Mouse (Mus musculus): ENCODE data around the gene Lpin1.
A peak's percentile ranks its signal among the peaks of the same experiment; 100 is the strongest.

The Lpin1 gene

GRCm38 (mm10) chr12:16618512-16619274 lies 7.9 kb upstream of the Lpin1 start:
- DNase-seq: peak; percentile 39

DNA sequence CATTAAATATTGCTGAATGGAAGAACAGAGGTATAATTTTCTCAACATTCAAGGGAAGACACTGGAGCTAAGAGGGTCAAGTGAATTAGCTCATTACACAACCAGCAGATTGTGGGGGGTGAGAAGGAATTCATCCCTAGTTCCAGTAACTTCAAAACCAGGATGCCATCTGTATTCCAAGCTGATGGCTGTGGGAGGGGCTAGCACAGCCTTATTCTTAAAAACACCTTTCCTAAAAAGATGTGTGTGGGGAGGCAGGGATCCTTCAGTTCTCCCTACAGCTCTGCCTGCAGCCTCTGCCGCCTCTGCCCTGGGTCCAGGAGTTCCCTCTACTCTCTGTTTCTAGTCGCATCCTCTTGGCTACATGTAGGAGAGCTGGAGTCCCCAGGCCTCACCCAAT lies 5.0 kb upstream of the Lpin1 start:
- DNase-seq: no peak

DNA sequence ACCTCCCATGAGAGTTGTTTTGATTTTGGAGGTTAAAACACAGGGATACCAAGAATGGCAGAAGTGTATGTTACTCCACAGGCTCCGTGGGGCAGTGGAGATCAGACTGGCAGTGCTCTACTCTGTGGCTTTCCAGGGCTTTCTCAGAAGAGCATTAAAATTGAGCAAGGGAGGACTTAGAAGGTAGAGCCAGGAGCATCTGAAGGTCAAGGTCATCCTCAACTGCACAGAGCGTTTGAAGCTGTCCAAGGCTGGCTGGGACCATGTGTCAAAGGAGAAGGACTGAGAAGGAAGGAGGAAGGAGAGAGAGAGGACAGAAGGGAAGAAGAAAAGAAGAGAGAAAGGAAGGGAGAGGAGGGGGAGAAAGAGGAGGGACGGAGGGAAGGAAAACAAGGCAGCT lies 3.8 kb upstream of the Lpin1 start:
- no peak for DNase-seq

- peak; percentile 54 for DNase-seq
These were observed 5.1 kb downstream of the Lpin1 start for GRCm38 (mm10) chr12:16605624-16606023.

DNA sequence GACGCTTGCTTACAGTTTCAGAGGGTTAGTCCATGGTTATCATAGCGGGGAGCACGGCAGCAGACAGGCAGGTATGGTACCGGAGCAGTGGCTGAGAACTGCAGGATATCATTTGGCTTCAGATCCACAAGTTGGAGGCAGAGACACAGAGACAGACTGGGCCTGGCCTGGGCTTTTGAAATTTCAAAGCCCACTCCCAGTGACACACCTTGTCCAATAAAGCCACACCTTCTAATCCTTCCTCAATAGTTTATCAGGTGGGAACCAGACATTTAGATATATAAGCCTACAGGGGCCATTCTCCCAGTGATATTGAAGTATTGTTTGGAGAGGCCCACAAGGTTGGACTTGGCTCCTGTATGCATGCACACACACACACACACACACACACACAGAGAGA lies 8.5 kb downstream of the Lpin1 start:
- no peak for DNase-seq

GRCm38 (mm10) chr12:16600374-16600773 lies 10.4 kb downstream of the Lpin1 start:
- DNase-seq: no peak

- DNase-seq: no peak
These were observed 11.4 kb downstream of the Lpin1 start for GRCm38 (mm10) chr12:16599359-16599758.

GRCm38 (mm10) chr12:16593761-16594160 lies 17.0 kb downstream of the Lpin1 start:
- no peak for DNase-seq

- DNase-seq: no peak
These were observed 17.8 kb downstream of the Lpin1 start for GRCm38 (mm10) chr12:16593014-16593413.

GRCm38 (mm10) chr12:16592451-16592850 lies 18.3 kb downstream of the Lpin1 start:
- no peak for DNase-seq

GRCm38 (mm10) chr12:16591453-16592200 lies 19.1 kb downstream of the Lpin1 start:
- peak; percentile 85 for DNase-seq

DNA sequence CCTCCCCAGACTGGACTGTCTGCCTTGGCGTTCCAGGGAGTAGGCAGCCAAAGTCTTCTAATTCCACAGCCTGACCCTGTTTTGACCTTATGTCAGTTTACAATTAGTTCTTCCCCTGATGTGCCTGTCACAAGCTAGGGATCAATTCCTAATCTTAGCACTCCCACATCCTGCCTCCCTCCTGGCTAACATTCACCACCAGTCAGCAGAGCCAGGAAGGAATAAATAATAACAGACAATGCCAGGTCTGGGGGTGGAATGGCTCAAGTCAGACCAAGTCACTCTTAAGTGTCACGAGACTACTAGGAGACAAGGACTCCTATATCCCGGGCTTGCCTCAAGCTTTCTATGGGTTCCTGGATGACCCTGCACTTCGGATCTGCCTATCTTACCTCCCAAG lies 20.8 kb downstream of the Lpin1 start:
- no peak for DNase-seq

GRCm38 (mm10) chr12:16589204-16589949 lies 21.4 kb downstream of the Lpin1 start:
- DNase-seq: peak; percentile 88

- peak; percentile 43 for DNase-seq
These were observed 22.2 kb downstream of the Lpin1 start for GRCm38 (mm10) chr12:16588396-16589042.

- no peak for DNase-seq
These were observed 23.0 kb downstream of the Lpin1 start for GRCm38 (mm10) chr12:16587767-16588166.

DNA sequence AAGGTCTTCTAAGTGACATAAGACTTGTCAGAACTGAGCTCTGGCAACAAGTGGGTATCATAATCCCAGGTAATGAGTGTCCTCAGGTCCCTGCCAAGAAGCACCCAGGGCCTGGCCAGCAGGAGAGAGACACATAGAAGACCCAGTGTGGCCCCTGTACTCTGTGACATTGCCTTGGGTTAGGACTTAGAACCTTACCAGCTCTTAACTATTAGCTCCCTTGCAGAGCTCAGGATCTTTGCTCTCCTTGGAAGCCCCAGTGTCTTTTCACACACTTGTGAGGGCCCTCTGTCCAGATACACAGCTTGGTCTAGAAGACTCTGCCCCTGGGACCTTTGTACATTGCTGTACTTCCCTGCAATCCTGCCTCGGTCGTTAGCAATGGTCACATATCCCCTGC lies 23.7 kb downstream of the Lpin1 start:
- no peak for DNase-seq

- DNase-seq: no peak
These were observed 25.8 kb downstream of the Lpin1 start for GRCm38 (mm10) chr12:16584964-16585363.

DNA sequence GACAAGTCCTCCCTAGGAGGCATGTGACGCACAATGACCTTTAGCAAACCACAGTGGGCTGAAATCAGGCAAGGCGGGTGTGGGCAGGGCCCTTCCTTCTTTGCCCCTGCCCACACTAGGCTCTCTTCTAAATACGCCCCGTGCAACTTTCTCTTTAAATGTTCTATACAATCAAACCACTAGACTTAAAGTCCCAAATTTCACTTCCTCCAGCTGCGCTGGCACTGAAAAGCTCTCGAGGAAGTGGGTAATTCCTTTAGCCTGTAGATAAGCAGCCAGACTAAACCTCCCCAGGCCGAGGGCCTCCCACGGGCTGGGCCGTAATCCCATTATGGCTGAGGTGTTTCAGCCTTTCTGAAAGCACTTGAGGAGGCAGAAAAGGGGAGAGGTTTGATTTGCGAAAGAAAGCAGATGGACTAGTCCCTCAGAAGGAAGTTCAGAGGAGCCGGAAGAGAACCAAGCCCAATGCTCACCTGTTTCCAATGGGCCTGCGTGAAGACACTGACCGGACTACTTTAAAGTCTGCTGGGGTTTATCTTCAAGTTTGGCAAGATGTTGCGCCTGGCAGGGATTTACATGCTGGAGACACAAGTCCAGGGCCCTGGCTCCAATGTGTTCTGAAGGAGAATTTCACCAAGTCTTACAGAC lies 26.6 kb downstream of the Lpin1 start:
- no peak for DNase-seq

DNA sequence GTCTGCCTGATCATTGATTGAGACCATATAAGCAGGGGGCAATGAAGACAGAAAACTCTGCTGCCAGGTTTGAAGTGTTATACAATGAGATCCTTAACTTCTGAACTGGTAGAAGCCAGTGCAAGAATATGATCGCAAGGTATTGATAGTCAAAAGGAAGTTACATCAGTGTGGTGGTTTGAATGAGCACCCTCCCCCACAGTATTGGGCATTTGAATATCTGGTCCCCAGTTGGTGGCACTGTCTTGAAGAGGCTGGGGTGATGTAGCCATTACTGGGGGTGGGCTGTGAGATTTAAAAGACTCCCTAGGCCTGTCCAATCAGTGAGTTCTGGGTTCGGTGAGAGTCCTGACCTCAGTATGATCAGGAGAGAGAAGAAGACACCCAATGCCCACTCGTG lies 27.5 kb downstream of the Lpin1 start:
- DNase-seq: no peak

GRCm38 (mm10) chr12:16580306-16580705 lies 30.5 kb downstream of the Lpin1 start:
- DNase-seq: no peak

GRCm38 (mm10) chr12:16577665-16578233 lies 33.0 kb downstream of the Lpin1 start:
- no peak for DNase-seq

GRCm38 (mm10) chr12:16571278-16571677 lies 39.5 kb downstream of the Lpin1 start:
- no peak for DNase-seq

Measured in right cerebral cortex, postnatal 25 days (tissue).